Mouse (Mus musculus) neutrophil, adult 83 days (primary cell): ENCODE data around the gene Dchs1. TPM values are rescaled to one million over a fixed set of nuclear protein-coding genes. Genes with fewer than 3 reads are reported as not detected.

ENCODE experiments used
- total RNA-seq, 2 experiments: library from RNA; stranded (reverse); gene quantifications; one replicate each; pipeline ENCODE4 v1.2.4; 2023

The Dchs1 gene
- under 1 TPM; 0.04 to 0.11 TPM for total RNA-seq

GRCm38 (mm10) chr7:105787285-105788140 is at the start of gene Dchs1:
Gene Dchs1 (minus strand): TSS chr7:105787654.

GRCm38 (mm10) chr7:105810877-105811489 is 23.5 kb upstream of the Dchs1 start, which contains the start of gene Mrpl17:
Gene Mrpl17 (minus strand): TSS chr7:105811099.

GRCm38 (mm10) chr7:105751491-105752433 is 35.7 kb downstream of the Dchs1 start, which contains the start of gene Tpp1:
Gene Tpp1 (minus strand): TSS chr7:105752235.

GRCm38 (mm10) chr7:105743926-105744590 is 43.4 kb downstream of the Dchs1 start, which contains the start of gene Taf10:
Gene Taf10 (minus strand): TSS chr7:105744361.

GRCm38 (mm10) chr7:105736911-105737521 is 50.4 kb downstream of the Dchs1 start, which contains the start of gene Rrp8:
Gene Rrp8 (minus strand): TSS chr7:105737385.

GRCm38 (mm10) chr7:105736264-105736901 is 51.1 kb downstream of the Dchs1 start, which contains the start of gene Ilk:
Gene Ilk (plus strand): TSS chr7:105736592.

Other genes starting within 250 kb of the Dchs1 start
- gene Smpd1, start 233.3 kb downstream of the Dchs1 start, total RNA-seq, result 10 to 100 TPM; 18.9 to 23.0 TPM
- gene Apbb1, start 206.0 kb downstream of the Dchs1 start, total RNA-seq, result 1 to 10 TPM; 1.0 to 1.4 TPM
- not detected for gene Hpx, start 187.5 kb downstream of the Dchs1 start, total RNA-seq
- 10 to 100 TPM; 16.4 to 22.6 TPM for gene Trim3, start 154.1 kb downstream of the Dchs1 start, total RNA-seq
- 100 to 1,000 TPM; 104 to 111 TPM for gene Timm10b, start 147.6 kb downstream of the Dchs1 start, total RNA-seq
- 10 to 100 TPM; 15.4 to 15.8 TPM for gene Arfip2, start 147.2 kb downstream of the Dchs1 start, total RNA-seq
- 10 to 100 TPM in 1 of 2 experiments, 1 to 10 TPM in 1; 5.0 to 12.6 TPM for gene Gm45799, start 147.1 kb downstream of the Dchs1 start, total RNA-seq
- 1 to 10 TPM; 4.7 to 6.0 TPM for gene Dnhd1, start 136.8 kb downstream of the Dchs1 start, total RNA-seq
- gene Ilk, start 51.1 kb downstream of the Dchs1 start, total RNA-seq, result 100 to 1,000 TPM; 159 to 160 TPM
- gene Rrp8, start 50.3 kb downstream of the Dchs1 start, total RNA-seq, result 1 to 10 TPM; 9.4 to 9.6 TPM
- 100 to 1,000 TPM; 127 to 143 TPM for gene Taf10, start 43.3 kb downstream of the Dchs1 start, total RNA-seq
- gene Tpp1, start 35.4 kb downstream of the Dchs1 start, total RNA-seq, result 10 to 100 TPM; 47.8 to 55.0 TPM
- gene Mrpl17, start 23.4 kb upstream of the Dchs1 start, total RNA-seq, result 10 to 100 TPM; 35.0 to 37.0 TPM
- gene Gm4070, start 166.3 kb upstream of the Dchs1 start, total RNA-seq, result 10 to 100 TPM; 30.2 to 34.8 TPM